Mouse (Mus musculus) neural tube, embryonic 10.5 days (tissue): Measurements from ENCODE around the gene Oxld1.
"Not testable (repeated sequence)": the region's sequence is repeated elsewhere in the genome, so short reads cannot be mapped to it uniquely, and the experiment has no call there.

ENCODE experiments used
- DNase-seq: peaks from one replicate; pipeline ENCODE4 v3.0.0-alpha.2; 2017; ENCODE audit warnings: low spot score; ENCODE audit errors: extremely low spot score

Oxld1 gene

DNA sequence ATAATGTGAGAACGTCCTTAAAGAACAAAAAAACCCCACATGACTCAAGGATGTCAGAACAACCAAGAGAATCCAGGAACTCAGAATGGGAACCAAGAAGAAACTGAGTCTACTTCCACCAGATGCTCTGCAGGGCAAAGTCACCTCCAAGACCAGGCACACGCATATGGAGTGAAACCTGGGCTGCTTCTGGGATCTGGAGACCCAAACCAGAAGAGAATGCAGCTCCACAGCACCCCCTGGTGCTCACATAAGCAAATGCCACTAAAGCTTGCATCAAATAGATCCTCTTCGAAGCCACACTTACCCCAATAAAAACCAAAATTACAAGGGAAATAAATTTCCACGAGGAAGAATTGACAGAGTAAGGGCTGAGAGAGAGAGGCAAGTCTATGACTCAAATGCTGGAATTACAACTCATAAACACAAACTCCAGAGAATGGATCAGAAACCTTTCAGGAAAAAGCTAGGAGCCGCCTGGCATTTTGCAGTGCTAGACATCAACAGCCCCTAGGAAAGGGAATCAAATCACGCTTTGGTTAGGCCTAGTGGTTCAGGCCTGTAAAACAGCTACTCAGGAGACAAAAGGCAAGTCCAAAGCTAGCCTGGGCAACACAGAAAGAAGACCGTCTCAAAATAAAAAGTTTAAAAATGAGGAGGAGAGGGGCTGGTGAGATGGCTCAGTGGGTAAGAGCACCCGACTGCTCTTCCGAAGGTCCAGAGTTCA is 34.1 kb downstream of the Oxld1 start:
- peak; percentile 54 for DNase-seq

DNA sequence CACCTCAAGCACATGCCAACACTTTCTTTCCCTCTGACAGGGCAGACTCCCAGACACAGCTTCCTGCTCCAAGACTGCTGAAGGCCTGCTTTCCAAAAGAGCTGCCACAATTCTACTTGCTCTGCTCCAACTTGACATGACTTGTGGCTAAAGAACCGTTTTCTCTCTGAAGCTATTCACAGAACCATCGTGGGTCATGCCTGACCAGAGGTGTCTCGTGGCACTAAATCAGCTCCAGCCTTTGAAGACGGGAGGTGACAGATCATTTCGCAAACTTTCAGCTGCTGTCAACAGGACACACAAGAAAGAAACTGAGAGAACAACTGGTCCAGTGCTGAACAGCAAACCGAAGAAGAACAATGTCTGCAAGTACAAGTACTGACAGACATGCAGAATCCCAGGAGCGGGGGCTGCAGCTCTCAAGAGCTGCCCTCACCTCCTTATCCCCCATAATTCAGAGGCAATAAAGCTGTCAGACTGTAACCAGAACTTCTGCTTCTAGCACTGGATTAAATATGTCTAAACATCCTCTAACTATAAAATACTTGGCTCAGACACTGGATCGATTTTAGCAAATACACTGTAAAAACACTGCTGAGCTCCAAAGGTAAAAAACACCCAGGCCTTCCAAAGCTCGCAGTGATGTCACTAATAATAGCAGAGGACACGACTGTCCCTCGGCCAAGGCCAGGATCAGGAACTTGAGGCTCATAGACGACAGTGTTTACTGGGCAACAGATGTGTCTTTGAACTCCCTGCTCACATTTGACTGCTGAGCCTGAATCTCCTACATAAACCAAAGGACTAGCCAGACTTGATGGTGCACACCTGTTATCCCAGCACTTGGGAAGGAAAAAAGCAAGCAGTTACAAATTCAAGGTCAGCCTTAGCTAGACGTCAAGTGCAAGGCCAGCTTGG is 35.0 kb downstream of the Oxld1 start:
- no peak for DNase-seq

DNA sequence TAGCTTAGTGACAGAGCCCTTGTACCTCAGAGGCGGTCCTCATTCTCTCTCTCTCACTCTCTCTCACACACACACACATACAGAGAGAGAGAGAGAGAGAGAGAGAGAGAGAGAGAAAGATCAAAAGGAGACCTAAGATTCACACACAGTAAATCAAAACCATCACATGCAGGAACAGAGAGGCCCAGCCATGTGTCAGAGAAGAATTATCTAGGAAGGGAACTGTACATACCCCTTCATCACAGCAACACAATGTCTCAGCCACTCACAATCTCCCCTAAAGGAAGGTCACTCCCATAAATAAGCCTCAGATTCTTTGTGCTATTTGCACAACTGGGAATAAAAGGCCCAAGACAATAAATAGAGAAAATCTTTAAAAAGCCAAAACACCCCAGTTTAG is 39.3 kb downstream of the Oxld1 start:
- DNase-seq, result no peak

DNA sequence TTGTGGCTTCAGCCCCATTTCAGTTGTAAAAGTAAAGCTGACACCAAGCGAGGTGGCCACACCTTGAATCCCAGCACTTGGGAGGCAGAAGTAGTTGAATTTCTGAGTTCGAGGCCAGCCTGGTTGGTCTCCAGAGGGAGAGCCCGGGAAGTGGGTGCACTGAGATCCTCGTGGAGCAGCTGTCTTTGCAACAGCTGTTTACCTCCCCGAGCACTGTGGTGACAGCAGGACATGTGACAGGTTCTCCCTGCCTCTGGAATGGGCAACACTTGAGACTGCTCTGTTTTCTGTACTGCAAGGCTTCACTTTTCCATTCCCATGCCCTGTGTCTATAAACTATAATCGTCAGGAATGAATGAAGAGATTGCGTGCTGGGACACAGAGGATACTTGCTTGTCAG is 40.0 kb downstream of the Oxld1 start:
- DNase-seq, result no peak

DNA sequence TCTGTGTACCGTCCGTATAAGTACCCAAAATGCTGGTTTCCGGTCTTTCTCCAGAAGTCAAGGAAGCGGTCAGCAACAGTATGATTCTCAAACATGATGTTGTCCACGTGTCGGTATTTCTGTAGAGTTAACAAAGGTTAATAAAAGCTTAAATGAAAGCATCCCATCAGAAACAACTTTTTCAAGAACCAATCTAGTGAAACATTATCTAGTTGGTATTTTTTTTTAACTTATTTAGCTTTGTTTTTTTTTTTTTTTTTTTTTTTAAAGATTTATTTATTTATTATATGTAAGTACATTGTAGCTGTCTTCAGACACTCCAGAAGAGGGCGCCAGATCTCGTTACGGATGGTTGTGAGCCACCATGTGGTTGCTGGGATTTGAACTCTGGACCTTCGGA is 44.2 kb downstream of the Oxld1 start:
- DNase-seq, result not testable (repeated sequence)
